Mouse (Mus musculus): ENCODE measurements around the gene Fga. TPM values are rescaled to one million over a fixed set of nuclear protein-coding genes. Genes with fewer than 3 reads are reported as not detected.
A peak's percentile ranks its signal among the peaks of the same experiment; 100 is the strongest.

Fga gene
- polyA plus RNA-seq, 1 experiment from 2014 or later, result 0.25 TPM

DNA sequence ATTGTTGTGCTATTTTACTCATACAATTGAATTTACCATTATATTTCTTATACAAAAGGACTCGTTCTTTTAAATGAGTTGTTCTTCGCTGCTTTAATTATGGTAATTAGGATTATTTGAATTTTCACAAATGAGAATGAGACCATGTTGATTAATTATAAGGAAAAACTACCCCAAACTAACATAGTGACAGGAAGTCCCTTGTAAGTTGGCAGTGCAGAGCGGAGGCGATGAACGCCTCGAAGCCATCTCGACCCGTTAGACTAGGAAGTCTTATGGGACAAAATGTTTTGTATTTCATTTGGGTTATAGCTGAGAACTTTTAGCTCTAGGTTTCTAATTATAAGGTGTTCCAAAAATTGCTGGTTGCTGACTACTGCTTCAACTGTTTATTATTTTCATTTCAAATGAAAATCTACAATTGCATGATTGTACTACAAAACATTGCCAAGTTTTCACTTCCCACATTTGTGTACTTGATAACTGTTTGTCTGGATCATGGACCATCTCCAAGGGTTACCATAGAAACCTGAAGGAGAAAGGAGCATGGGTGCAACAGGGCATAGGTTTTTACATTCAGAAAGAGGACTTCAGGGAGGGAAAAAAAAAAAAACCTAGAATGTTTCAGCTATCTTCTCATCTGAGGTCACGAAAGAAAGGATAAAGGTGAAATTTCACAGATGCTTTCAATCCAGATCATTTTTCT, 1.8 kb downstream of the Fga start:
- DNase-seq (ENCODE audit: low spot score), result no peak

DNA sequence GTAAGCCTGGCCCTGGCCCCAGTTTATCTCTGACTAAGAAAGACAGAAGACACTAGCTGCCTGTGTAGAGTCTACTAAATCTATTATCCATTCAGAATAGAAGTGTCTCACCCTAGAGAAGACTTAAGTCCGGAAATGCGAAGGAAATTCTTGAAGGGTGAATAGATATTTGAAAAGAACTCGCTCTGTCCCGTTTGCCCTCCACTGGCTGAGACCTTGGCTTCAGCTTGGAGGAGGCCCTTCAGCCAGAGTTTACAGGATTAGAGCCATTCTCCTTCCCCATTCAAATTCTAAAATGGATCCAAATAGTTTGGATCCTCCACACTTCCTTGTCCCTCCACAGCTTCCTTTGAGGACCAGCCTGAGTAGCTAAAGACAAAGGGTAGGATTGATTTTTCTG, 4.5 kb downstream of the Fga start:
- DNase-seq (ENCODE audit: low spot score), result no peak

- DNase-seq (ENCODE audit: low spot score), result no peak
Observed at GRCm38 (mm10) chr3:83032746-83033308, 7.0 kb downstream of the Fga start.

DNA sequence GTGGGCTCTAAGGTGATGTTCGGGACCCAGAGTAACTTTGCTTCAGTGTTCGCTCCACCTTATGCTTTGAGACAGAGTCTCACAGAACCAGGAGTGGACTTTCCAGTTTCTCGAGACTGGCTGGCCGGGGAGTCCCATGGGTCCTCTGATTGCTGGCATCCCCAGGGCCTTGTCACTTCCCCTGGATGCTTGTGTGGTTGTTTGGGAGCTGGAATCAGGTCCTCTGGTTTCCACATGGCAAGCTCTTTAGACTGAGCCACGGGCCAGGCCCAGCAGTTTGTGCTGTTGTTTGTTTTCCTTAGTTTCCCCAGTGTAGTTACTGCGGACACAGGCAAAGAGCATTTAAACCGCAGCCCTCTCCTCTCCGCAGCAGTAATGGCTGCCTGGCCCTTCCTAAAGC, 7.9 kb downstream of the Fga start:
- no peak for DNase-seq (ENCODE audit: low spot score)

- DNase-seq (ENCODE audit: low spot score), result no peak
Observed at GRCm38 (mm10) chr3:83038865-83039264, 13.0 kb downstream of the Fga start.

DNA sequence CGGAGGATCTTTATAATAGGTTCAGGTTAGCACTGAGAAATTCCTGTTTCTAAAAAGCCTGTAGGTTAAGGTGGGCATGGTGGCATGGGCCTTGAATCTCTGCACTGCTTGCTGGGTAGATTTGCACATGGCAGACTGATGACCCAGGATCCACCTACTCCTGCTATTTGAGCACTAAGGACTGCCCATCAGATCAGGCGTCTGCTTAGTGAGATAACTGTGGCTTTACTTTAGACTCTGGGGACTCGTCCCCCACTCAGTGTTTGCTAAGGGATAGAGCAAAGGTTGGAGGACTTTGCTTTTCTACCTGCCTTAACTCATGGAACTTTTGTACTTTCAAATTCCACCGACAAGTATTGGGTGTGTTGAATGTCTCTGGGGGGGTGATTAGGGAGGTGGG, 13.8 kb downstream of the Fga start:
- DNase-seq (ENCODE audit: low spot score), result no peak

GRCm38 (mm10) chr3:83042451-83042850, 16.6 kb downstream of the Fga start:
- DNase-seq (ENCODE audit: low spot score), result no peak

- DNase-seq (ENCODE audit: low spot score), result no peak
Observed at GRCm38 (mm10) chr3:83046649-83047048, 20.8 kb downstream of the Fga start.

DNA sequence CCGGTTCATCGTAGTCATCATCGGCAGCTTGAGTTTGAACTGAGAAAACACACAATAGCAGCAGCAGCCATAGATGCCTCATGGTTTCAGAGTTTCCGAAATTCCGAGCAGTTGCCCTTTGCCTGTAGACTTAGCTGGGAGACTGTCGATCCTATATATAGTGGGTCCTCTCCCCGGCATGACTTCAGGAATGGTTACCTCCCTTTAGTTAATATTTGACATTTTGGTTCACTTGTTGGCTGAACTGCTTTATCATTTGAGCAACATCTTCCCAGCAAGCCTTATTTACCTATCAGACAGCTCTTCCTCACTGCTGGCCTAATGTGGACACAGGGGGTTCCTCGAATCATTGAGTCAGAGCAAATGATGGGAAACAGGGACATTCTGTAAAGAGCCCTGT, 23.8 kb downstream of the Fga start, which contains the start of gene Fgb:
Gene Fgb (minus strand): TSS at position 184 of the 400 bp plus-strand sequence.
- no peak for DNase-seq (ENCODE audit: low spot score)

GRCm38 (mm10) chr3:83050661-83051060, 24.8 kb downstream of the Fga start:
- DNase-seq (ENCODE audit: low spot score), result no peak

DNA sequence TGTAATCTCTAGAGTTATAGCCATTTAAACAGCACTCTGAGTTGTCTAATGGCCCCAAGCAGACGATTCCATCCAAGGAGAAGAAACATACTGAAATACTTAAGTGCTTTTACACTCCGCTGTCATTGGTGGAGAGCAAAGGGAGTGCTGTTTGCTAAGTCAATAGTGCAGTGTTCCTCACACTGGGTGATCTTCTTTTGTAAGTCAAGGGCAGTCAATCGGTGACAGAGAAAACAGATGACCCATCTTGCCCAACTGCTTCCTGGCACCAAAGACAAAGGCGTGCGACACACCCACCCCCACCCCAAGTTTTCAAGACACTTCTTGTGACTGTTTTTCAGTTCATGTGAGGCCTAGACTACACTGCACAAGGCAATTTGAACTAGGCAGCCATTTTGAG, 26.2 kb downstream of the Fga start:
- no peak for DNase-seq (ENCODE audit: low spot score)

DNA sequence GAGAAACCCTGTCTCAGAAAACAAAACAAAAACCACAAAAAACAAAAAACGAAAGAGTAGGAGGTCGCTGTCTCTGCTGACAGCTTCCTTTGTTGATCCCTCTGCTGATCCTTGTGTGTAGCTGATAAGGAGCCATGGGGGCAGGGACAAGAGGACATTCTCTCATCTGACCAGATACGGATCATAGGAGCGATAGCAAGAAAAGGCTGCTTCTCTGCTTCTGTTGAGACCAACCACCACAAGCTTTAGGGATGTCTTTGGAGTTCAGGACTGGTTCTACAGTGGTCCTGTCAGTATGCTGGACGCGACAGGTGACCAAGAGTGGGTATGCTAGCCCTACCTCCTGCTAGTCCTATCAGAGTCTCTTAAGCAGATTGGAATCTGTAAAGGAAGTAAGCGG, 27.2 kb downstream of the Fga start:
- DNase-seq (ENCODE audit: low spot score), result no peak

DNA sequence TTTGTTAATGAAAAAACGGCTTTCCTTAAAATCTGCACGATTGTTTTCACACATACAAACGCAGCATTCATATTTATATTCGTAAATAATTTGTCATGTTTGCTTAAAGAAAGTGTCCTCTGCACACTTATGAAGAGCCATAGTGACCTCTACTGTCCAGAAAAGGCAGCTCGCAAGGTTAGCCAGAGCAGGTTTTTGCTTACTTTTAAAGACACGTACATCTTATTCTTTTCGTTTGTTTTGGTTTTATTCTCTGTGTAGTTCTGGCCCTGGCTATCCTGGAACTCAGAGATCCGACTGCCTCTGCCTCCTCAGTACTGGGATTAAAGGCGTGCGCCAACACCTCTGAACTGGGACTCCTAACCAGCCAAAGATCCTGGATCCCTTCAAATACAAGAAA, 27.9 kb downstream of the Fga start:
- peak; percentile 21 for DNase-seq (ENCODE audit: low spot score)

- DNase-seq (ENCODE audit: low spot score), result no peak
Observed at GRCm38 (mm10) chr3:83054759-83055158, 28.9 kb downstream of the Fga start.

- DNase-seq (ENCODE audit: low spot score), result peak; percentile 98
Observed at GRCm38 (mm10) chr3:83055281-83056038, 29.6 kb downstream of the Fga start, which contains the start of gene Plrg1. TSS of gene Plrg1 (plus strand) at chr3:83055522.

DNA sequence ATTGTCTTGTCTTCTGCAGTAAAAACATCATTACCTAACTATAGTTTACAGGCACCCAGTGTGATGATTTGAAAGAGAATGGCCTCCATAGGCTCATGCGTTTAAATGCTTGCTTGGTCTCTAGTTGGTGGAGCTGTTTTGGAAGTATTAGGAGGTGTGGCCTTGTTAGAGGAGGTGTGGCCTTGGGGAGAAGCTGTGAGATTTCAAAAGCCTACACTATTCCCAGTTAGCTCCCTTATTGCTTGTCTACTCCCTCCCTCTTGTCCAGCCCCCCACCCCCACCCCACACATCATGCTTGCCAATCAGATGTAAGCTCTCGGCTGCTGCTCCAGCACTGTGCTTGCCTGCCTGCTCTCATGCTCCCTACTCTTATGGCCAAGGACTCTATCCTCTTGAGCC, 31.2 kb downstream of the Fga start:
- DNase-seq (ENCODE audit: low spot score), result no peak

DNA sequence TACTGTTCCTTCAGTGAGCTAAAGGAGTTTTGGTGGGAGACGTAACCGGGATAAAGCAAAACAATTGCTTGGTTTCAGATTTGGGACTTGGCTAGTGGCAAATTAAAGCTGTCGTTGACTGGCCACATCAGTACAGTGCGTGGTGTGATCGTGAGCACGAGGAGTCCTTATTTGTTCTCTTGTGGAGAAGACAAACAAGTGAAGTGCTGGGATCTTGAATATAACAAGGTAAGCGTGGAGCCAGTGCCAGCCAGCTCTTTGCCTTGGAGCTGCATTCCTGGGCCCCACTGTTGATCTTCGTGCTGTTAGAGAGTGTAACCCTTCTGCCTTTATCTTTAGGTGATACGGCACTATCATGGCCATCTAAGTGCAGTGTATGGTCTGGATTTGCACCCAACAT, 42.0 kb downstream of the Fga start:
- no peak for DNase-seq (ENCODE audit: low spot score)

GRCm38 (mm10) chr3:83068869-83069268, 43.0 kb downstream of the Fga start:
- no peak for DNase-seq (ENCODE audit: low spot score)

GRCm38 (mm10) chr3:83070231-83070630, 44.4 kb downstream of the Fga start:
- DNase-seq (ENCODE audit: low spot score), result no peak

GRCm38 (mm10) chr3:83076563-83076962, 50.7 kb downstream of the Fga start:
- no peak for DNase-seq (ENCODE audit: low spot score)

DNA sequence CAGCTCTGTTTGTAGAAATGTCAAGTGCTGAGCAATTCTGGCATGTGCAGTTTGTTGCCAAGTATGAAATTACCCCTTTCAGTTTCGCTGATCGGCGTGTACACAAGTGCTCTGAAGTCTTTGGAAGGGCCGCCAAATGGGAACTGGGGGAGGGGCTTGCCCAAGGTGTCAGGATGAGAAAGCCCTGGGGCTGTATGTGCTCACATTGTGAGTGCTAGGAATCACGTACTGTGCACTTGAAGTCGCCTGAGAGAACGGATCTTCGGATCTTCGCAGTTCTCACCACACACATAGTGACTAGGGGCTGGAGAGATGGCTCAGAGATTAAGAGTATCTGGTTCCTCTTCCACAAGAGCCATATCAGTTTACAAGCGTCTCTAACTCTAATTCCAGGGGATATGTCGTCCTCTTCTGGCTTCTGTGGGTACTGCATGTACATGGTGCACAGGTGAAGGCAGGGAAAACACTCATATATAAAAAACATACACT, 54.7 kb downstream of the Fga start:
- peak; percentile 58 for DNase-seq (ENCODE audit: low spot score)

Data from thymus, postnatal 0 days (tissue).